Mouse (Mus musculus): ENCODE data around the gene Mpv17. TPM values are rescaled to one million over a fixed set of nuclear protein-coding genes. Genes with fewer than 3 reads are reported as not detected.

The Mpv17 gene
- total RNA-seq, 1 experiment = 45.7 TPM

DNA sequence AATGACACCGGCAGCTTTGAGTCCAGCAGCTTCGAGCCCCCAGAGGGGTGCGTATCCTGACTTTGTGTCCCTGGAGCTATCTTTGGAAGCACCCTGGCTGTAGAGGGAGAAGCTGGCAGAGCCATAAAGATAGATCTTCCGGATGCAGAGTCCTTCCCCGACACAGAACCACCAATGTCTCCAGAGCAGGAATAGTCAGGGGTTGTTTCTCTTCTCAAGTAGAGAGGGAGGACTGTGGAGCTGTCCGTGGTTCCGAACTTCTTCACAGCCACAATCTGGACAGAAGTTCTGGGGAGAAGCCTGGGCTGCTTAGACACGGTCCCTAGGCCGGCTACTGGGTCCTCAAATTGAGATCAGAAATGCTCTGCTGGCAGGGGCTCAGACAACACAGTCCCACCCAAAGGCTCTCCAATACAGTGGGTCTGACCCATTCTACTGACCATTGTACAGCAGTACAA is 15.1 kb downstream of the Mpv17 start:
- in situ Hi-C loops (cut with MboI; ENCODE audit: low sequenced_read_pairs in 2 of 2, unreplicated experiment in 2 of 2) = no loop called here
- no peaks in the 10 kb centered on the region for H3K9me3 ChIP-seq (ENCODE audit: control insufficient read depth, insufficient read depth, low read depth, low read length)
- H3K27ac ChIP-seq (ENCODE audit: insufficient read depth, low read depth, low read length, poor library complexity, severe bottlenecking) = no peak overlapping the region
- H3K4me1 ChIP-seq (ENCODE audit: control insufficient read depth in 2 of 2, insufficient read depth in 2 of 2, low read length in 2 of 2, poor library complexity in 1 of 2) = peaks cover 0 to 8% of the 10 kb centered on the region in 2 experiments; a peak in 1 of 4 replicates
- no peak overlapping the region for H3K9ac ChIP-seq (ENCODE audit: insufficient read depth, low read depth, low read length, poor library complexity, severe bottlenecking)
- H3K4me3 ChIP-seq (ENCODE audit: insufficient read depth in 1 of 2, low read depth in 1 of 2, low read length in 2 of 2, poor library complexity in 1 of 2, severe bottlenecking in 1 of 2) = peak overlapping the region; percentile 62 to 64; a peak in 3 of 4 replicates
- TF ChIP-seq HCFC1 (IDR thresholded peaks at IDR 0.05; ENCODE audit: borderline replicate concordance, insufficient read depth, low read length) = no peak
- TF ChIP-seq ZNF384 (IDR thresholded peaks at IDR 0.05; ENCODE audit: low read depth, low read length) = no peak
- TF ChIP-seq CHD2 (IDR thresholded peaks at IDR 0.05; ENCODE audit: low read depth, low read length) = no peak
- TF ChIP-seq ZC3H11A (IDR thresholded peaks at IDR 0.05; ENCODE audit: borderline replicate concordance, low read depth, low read length) = no peak
- TF ChIP-seq MAFK (IDR thresholded peaks at IDR 0.05; ENCODE audit: insufficient read depth, low read depth, low read length) = no peak
- DNase-seq (ENCODE audit: low read depth, low spot score) = no peak
- H3K36me3 ChIP-seq (ENCODE audit: control insufficient read depth, insufficient read depth, low read length, poor library complexity, severe bottlenecking) = 0 out of 2 replicates have a peak, but pooled peaks cover 3% of the 10 kb centered on the region

DNA sequence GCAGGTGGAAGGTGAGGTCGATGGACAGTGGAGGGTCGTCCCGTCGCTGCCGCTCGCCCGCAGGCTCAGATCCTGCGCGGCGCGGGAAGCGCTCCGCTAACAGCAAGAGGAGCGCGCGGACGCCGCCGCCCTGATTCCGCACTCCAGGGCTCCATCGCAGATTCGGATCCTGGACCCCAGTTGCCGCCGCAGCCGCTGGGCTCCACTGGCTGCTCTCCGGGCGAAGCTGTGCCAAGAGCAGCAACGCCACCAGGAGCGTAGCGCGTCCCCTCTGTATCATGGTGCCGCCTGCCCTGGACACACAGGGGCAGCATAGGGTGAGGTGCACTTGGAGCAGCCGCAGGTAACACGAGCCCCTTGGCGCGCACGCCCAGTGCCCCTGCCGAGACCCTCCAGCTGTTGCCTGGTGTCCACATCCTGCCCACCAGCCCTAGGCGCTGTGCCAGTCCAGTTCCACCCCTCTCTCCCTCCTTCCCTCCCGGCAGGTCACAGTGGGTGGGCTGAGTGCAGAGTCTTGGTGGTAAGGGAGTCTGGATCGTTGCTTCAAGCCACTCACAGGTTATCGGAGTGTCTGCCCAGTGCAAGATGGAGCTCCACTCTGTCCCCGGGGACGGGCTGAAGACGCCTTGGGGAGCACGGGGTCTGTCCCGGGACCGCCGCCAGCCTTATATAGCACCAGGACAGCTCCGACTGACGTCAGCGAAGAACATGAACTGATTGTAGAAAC is 15.6 kb downstream of the Mpv17 start, which contains the start of gene Ucn:
Gene Ucn, minus strand, starts transcription at position 589 of the 727 bp plus-strand sequence.
- Histone ChIP-seq H3K27ac (ENCODE audit: insufficient read depth, low read depth, low read length, poor library complexity, severe bottlenecking) (no peak within 1 kb of the TSS), H3K4me1 (ENCODE audit: control insufficient read depth in 2 of 2, insufficient read depth in 2 of 2, low read length in 2 of 2, poor library complexity in 1 of 2) (peaks cover 0 to 8% of the 10 kb centered on the region in 2 experiments; a peak in 1 of 4 replicates), H3K9me3 (ENCODE audit: control insufficient read depth, insufficient read depth, low read depth, low read length) (no peaks in the 10 kb centered on the region), H3K9ac (ENCODE audit: insufficient read depth, low read depth, low read length, poor library complexity, severe bottlenecking) (peak within 1 kb of the TSS; percentile 26; the same call in 1 of the 2 replicates), H3K36me3 (ENCODE audit: control insufficient read depth, insufficient read depth, low read length, poor library complexity, severe bottlenecking) (0 out of 2 replicates have a peak, but pooled peaks cover 3% of the 10 kb centered on the region), H3K4me3 (ENCODE audit: insufficient read depth in 1 of 2, low read depth in 1 of 2, low read length in 2 of 2, poor library complexity in 1 of 2, severe bottlenecking in 1 of 2) (peak within 1 kb of the TSS; percentile 62 to 64)
- in situ Hi-C loops (cut with MboI; ENCODE audit: low sequenced_read_pairs in 2 of 2, unreplicated experiment in 2 of 2) = no loop called here
- TF ChIP-seq MAFK (IDR thresholded peaks at IDR 0.05; ENCODE audit: insufficient read depth, low read depth, low read length) (no peak), ZNF384 (IDR thresholded peaks at IDR 0.05; ENCODE audit: low read depth, low read length) (no peak), CHD2 (IDR thresholded peaks at IDR 0.05; ENCODE audit: low read depth, low read length) (no peak), HCFC1 (IDR thresholded peaks at IDR 0.05; ENCODE audit: borderline replicate concordance, insufficient read depth, low read length) (no peak), ZC3H11A (IDR thresholded peaks at IDR 0.05; ENCODE audit: borderline replicate concordance, low read depth, low read length) (no peak)
- no peak for DNase-seq (ENCODE audit: low read depth, low spot score)

DNA sequence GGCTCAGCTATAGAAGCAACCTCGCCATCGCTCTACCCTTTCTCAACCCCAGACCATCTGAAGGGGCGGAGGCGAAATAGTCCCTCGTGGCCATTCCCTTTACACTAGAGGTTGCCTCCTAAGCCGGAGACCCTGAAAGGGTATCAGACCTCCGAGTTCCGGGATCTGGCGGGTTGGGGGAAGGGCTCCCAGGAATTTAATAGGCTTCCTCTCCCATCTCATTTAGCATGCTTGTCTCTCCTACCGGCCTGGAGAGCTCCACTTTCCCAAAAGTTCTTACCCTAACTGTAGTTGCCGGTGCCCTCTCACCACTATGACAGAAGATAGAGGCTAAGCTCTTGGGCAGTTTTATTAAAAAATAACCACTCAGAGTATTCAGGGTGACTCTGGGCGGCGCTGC is 16.4 kb downstream of the Mpv17 start:
- Histone ChIP-seq H3K9ac (ENCODE audit: insufficient read depth, low read depth, low read length, poor library complexity, severe bottlenecking) (no peak overlapping the region), H3K36me3 (ENCODE audit: control insufficient read depth, insufficient read depth, low read length, poor library complexity, severe bottlenecking) (0 out of 2 replicates have a peak, but pooled peaks cover 3% of the 10 kb centered on the region), H3K9me3 (ENCODE audit: control insufficient read depth, insufficient read depth, low read depth, low read length) (no peaks in the 10 kb centered on the region), H3K4me3 (ENCODE audit: insufficient read depth in 1 of 2, low read depth in 1 of 2, low read length in 2 of 2, poor library complexity in 1 of 2, severe bottlenecking in 1 of 2) (peak overlapping the region; percentile 62 to 64), H3K4me1 (ENCODE audit: control insufficient read depth in 2 of 2, insufficient read depth in 2 of 2, low read length in 2 of 2, poor library complexity in 1 of 2) (peaks cover 0 to 8% of the 10 kb centered on the region in 2 experiments; a peak in 1 of 4 replicates), H3K27ac (ENCODE audit: insufficient read depth, low read depth, low read length, poor library complexity, severe bottlenecking) (no peak overlapping the region)
- no peak for TF ChIP-seq ZNF384 (IDR thresholded peaks at IDR 0.05; ENCODE audit: low read depth, low read length)
- TF ChIP-seq ZC3H11A (IDR thresholded peaks at IDR 0.05; ENCODE audit: borderline replicate concordance, low read depth, low read length) = no peak
- TF ChIP-seq HCFC1 (IDR thresholded peaks at IDR 0.05; ENCODE audit: borderline replicate concordance, insufficient read depth, low read length) = no peak
- no peak for TF ChIP-seq MAFK (IDR thresholded peaks at IDR 0.05; ENCODE audit: insufficient read depth, low read depth, low read length)
- TF ChIP-seq CHD2 (IDR thresholded peaks at IDR 0.05; ENCODE audit: low read depth, low read length) = no peak
- DNase-seq (ENCODE audit: low read depth, low spot score) = no peak
- in situ Hi-C loops (cut with MboI; ENCODE audit: low sequenced_read_pairs in 2 of 2, unreplicated experiment in 2 of 2) = no loop called here

DNA sequence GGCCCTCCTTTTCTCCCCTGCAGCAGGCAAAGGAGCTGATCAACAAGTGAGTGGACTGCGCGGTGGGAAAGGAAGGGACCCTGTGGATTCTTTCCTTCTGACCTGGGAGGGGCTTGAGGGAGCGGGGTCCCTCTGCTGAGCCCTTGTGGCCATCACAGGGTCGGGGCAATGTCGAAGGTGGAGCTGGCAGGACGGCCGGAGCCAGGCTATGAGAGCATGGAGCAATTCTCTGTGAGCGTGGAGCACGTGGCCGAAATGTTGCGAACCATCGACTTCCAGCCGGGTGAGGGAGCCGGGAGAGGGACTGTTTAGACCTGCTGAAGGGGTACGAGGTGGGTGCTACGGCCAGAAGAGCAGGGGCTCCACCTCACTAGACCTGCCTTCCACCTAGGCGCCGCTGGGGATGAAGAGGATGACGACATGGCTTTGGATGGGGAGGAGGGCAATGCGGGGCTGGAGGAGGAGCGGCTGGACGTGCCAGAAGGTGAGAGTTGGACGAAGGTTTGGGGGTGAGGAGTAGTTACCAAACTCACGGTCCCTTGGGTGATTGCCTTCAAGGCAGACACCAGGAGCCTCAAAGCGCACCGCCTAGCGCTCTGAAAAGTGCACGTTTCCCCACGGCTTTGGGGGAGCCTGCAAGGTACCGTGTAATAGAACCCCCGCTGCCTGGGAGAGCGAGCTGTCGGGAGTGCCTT is 17.2 kb downstream of the Mpv17 start:
- no peak for DNase-seq (ENCODE audit: low read depth, low spot score)
- H3K27ac ChIP-seq (ENCODE audit: insufficient read depth, low read depth, low read length, poor library complexity, severe bottlenecking) = no peak overlapping the region
- TF ChIP-seq CHD2 (IDR thresholded peaks at IDR 0.05; ENCODE audit: low read depth, low read length) (no peak), MAFK (IDR thresholded peaks at IDR 0.05; ENCODE audit: insufficient read depth, low read depth, low read length) (no peak), ZNF384 (IDR thresholded peaks at IDR 0.05; ENCODE audit: low read depth, low read length) (no peak), HCFC1 (IDR thresholded peaks at IDR 0.05; ENCODE audit: borderline replicate concordance, insufficient read depth, low read length) (no peak), ZC3H11A (IDR thresholded peaks at IDR 0.05; ENCODE audit: borderline replicate concordance, low read depth, low read length) (no peak)
- 0 out of 2 replicates have a peak, but pooled peaks cover 3% of the 10 kb centered on the region for H3K36me3 ChIP-seq (ENCODE audit: control insufficient read depth, insufficient read depth, low read length, poor library complexity, severe bottlenecking)
- H3K9me3 ChIP-seq (ENCODE audit: control insufficient read depth, insufficient read depth, low read depth, low read length) = no peaks in the 10 kb centered on the region
- H3K4me3 ChIP-seq (ENCODE audit: insufficient read depth in 1 of 2, low read depth in 1 of 2, low read length in 2 of 2, poor library complexity in 1 of 2, severe bottlenecking in 1 of 2) = peak overlapping the region; percentile 62 to 64; a peak in 3 of 4 replicates
- H3K4me1 ChIP-seq (ENCODE audit: control insufficient read depth in 2 of 2, insufficient read depth in 2 of 2, low read length in 2 of 2, poor library complexity in 1 of 2) = peaks cover 0 to 8% of the 10 kb centered on the region in 2 experiments; a peak in 1 of 4 replicates
- no peak overlapping the region for H3K9ac ChIP-seq (ENCODE audit: insufficient read depth, low read depth, low read length, poor library complexity, severe bottlenecking)
- in situ Hi-C loops (cut with MboI; ENCODE audit: low sequenced_read_pairs in 2 of 2, unreplicated experiment in 2 of 2) = no loop called here
